Mouse (Mus musculus) monocyte, adult 2 months (primary cell): Measurements from ENCODE around the gene Dpep2nb.
"Not testable (repeated sequence)": the region's sequence is repeated elsewhere in the genome, so short reads cannot be mapped to it uniquely, and the experiment has no call there.

Experiments
- DNase-seq, 2 experiments: peaks; one replicate each; pipeline ENCODE4 v3.0.0; 2022; ENCODE audit warnings: low spot score in 2 of 2, low read depth in 1 of 2

The Dpep2nb gene

DNA sequence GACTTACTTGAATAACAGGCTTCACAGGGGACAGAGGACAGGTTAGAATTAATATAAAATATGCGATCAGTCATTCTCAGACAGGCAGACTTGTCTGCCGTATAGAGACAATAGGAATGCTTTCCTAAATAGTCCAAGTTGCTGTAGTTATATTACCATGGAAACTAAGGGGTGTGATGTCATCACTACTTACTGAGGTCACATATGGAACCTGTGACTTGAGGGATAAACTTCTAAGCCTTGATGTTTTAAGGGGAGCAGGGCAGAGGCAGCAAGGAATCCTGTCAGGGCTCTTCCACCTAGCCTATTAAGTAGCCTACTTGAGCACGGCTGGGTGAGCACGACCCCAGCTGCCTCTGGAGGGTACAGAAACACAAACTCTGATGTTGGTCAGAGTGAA is at the start of gene Dpep2nb:
Dpep2nb (minus strand) TSS at position 101 of the 400 bp plus-strand sequence.
- no peak for DNase-seq

DNA sequence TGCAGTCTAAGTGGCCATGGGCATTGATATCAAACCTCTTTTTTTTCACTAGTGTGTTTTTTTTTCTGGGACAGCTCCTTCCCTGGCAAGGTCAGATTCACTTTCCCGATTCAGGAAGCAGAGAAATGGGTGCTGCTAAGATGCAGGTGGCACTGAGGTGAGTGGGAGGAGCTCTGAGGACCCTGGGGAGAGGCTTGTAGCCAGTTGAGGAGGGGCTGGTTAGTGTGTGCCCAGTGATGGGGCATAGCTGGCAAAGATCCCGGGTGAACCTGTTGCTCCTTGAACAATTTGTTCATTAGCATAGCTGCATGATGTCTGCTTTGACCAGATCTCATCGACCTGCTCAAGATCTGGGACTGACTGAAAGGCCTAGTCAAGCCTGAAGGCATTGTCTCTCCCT is 49.3 kb upstream of the Dpep2nb start:
- no peak for DNase-seq

DNA sequence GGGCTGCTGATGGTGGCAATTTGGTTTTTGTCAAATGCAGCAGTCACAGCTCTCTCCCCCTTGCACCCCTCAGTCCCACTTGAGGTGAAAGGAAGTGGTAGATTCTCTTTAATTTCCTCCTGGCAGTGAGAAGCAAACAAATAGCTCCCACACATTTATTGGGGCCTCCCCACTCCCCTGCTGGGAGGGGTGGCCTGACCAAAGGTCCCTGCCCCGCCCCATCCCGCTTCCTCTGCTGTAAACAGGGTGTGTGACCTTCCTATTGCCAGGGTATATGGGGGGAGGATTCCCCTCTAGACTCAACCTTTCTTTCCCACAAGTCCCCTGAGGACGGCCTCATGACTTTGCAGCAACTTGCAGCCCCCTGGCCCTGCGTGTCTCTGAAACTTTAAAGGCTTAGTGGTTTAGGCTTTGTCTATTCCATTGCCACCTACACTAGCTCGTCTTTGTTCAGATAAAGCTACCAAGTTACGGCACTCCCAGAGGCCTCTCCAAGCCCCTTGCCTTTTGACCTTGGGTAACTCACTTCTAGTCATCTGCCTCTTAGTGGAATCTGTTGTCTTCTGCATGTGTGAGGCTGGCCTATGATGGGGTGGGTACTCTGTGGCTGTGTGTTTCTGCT is 48.5 kb upstream of the Dpep2nb start:
- DNase-seq = peak in 1 of 2 experiments; percentile 47

DNA sequence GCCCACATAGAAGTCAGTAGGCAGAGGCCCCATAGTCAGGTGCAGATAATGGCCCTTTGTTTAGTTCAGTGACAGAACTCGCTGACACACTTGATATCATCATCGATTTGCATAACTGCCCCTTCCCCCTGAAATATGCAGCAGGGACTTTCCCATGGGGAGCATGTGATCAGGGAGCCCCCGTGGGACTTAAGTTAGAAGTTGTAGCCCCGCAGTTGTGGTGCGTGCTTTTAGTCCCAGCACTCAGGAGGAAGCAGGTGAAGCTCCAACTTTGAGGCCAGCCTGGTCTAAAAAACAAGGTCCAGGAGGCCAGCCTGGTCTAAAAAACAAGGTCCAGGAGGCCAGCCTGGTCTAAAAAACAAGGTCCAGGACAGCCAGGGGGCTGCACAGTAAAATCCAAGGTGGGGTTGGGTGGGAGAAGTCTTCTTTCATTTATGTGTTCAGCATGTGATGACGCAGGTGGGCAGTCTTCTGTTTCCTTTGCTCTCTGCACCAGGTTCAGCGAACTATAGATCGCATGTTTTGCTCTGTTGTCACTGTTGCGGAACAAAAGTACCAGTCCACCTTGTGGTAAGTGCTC is 46.8 kb upstream of the Dpep2nb start:
- DNase-seq = peak in 1 of 2 experiments; percentile 17

DNA sequence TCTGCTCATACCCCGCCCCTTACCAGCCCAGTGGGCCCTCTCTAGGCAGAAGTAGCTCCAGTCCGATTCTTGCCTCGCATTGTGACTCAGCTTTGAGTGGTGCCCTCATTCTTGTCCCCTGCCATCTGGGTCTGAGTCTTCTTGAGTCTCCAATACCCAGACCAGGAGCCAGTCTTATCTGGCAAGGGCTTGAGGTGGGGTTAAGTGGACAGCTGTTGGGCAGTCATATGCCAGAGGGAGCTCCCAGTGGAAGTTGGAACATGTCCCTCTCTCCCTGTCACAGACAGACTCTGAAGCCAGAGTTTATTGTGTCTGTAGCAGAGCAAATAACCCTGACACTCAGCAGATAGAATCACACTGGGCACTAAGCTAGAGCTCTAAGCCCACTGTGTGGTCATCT is 45.3 kb upstream of the Dpep2nb start:
- DNase-seq = no peak

DNA sequence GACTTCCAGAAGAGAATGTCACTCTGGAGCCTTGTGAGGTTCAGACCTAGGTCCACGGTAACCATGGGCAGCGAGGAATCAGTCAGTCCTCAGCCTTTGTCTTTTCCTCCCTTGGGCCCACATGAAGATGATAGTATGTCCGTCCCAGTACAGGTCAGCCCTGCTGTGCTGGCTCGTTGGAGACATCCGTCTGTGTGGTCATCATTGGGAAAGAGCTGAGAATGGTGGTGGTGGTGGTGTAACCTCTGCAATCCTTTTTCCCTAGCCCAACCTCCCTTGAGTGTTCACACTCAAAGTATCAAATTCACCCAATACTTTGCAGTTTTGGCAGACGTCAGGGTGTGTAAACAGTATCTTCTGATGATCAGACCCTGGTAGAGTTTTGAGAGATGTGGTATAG is 44.1 kb upstream of the Dpep2nb start:
- no peak for DNase-seq

DNA sequence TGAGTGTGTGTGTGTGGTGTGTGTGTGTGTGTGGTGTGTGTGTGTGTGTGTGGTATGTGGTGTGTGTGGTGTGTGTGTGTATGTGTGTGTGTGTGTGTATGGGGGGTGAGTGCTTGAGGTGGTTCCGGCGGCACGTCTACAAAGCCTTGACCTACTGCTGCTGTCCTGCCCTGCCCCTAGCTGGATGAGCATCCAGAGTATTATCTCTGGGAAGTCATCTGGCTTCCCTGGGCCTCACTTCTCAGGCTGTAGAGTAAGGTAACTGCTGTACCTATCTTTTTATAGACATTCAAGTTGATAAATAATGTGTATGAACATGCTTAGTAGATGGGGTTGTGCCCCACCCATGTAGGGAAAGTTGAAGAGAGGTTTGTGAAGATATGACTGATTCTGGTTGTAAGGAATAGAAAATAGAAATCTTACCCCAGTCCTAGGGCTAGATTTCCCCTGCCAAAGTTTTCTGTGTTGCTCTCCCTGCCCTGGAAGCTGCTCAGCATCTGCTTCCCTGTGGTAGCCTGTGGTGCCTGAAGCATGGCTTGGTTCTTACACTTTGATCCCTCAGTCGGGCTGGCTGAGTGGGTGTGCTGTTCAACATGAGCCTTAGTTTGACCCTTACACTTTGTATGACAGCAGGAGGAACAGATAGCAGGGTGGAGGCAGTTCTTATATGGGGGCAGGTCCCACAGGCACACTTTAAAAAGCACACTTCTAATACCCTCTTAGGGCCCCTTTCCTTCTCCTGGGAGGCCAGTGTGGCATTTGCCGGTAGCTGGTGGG is 42.3 kb upstream of the Dpep2nb start:
- DNase-seq = no peak

DNA sequence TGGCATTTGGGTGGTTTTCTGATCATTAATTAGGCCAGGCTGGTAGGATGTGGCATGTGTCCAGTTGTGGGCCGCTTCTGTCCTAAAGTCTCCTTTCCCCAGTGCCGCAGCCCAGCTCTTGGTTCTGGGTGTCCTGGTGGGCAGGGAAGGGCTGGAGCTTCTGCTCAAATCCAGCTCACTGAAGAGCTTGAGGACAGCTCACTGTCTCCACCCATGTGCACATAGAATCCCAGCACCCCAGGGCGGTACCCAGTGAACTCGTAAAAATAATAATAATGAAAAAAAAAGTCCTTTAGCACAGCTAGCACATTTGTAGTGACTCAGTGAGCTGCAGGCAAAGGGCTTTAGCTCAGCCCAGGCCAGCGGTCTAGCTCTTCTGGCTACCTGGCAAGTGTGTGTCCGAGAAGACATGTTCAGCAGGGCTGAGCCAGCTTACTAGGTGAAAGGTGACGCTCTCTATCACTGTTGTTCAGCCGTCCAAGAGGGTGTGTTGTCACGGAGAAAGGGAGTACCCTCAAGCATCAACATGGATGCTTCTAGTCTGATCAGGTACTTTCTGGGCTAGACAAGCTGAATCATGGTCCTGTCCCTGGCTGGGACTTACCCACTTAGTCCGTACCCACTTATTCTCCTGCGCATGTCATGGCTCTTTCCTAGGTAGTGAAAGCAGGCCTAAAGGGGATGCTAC is 41.2 kb upstream of the Dpep2nb start:
- no peak for DNase-seq

DNA sequence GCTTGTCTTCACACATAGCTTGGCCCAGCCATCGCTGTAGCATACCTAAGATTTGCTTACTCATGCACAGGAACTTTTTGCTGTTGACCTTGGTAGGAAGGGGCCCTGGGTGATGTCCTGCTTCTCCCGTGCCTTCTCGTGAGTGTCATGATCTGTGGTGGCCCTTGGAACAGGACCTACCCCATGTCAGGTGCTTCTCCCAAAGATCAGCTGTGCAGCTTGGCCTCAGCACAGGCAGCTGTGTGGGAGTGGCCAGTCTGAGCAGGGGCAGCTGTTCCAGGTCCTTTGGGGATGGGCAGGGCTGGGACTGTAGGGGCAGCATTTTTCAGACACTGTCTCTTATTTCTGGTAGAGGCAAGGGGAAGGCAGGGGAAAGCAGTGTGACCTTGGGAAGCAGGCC is 38.4 kb upstream of the Dpep2nb start:
- no peak for DNase-seq

DNA sequence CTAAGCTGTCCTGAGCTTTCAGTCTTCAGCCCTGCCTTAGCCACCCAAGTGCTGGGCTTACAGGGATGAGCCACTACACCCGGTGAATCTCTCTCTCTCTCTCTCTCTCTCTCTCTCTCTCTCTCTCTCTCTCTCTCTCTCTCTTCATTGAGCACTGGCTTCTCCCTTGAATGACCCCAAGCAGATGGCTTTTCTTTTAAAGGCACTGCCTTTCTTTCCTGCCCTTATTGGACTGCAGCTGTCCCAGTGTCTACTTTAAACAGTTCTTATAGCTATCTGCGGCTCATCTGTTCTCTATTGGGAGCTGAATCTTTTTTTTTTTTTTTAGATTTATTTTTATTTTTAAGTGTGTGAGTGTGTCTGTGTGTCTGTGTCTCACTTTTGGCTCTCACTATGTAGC is 37.3 kb upstream of the Dpep2nb start:
- no peak for DNase-seq

DNA sequence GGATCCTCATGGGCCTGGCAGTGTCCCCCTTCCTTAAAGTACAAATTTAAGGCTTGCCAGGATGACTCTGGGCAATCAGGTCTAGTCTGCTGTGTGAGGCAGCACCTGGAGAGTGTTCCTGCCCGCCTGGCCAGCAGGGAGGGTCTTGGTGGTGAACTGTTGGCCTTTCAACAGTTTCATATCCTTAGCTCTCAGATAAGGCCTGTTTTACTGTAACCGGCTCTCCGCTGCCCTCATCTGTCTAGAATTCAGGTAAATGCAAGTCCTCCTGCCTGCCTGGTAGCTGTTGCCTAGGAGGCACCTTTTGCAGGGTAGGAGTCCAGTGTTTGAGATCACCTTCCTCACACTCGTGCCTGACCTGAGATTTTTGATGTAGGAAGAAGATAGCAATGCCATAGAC is 34.4 kb upstream of the Dpep2nb start:
- DNase-seq = no peak

DNA sequence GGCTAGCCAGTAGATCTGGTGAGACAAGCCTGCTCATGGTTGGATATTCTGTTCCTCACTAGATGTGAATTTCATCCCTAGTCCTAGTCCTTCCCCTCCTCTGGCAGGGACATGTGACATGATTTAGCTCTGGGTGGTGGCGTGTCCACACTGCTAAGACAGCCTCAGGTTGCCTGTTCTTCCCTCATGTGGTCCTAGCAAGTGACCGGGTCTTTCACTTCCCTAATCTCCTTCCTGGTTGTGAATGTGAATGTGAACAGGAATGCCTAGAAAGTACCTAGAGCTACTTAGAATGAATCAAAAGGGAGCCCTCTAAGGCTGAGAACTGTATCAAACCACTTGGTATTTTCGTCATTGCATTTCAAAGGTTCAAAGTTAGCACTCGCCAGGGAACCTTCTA is 33.8 kb upstream of the Dpep2nb start:
- peak; percentile 16 to 50 for DNase-seq

DNA sequence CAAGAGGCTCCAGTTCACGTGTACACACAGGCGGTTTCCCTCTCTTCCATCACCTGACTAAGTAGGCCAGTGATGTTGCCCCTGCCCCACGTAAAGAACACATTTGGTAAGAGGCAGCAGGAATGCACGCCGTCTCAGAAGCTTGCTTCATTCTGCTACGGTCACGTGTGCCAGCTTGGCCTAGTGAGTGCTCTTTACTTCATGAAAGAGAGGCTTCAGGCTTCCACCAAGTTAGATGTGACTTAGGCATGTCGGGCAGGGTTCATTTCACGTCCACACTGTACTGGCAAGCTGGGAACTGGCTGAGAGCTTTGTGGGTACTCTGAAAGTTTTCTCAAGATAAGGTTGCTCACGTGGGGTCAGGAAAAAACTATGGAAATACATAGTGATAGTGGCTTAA is 32.9 kb upstream of the Dpep2nb start:
- no peak for DNase-seq

DNA sequence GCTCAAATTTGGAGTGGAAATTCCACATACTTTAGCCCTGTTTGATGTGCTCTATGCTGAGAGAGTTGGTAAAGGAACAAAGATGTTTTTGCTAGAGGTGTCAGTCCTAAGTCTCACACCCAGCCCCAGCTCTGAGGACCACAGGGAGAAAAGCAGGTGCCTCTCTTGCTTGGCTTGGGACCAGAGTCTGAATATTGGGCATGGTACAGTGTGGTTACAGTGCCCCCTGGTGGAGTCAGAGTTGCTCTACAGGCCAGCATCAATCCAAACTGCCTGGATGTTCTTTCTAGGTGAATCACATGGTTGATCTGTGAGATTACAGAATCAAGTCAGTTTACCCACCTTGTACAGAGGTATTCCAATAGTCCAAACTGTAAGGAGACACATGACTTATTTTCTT is 16.7 kb upstream of the Dpep2nb start:
- peak in 1 of 2 experiments; percentile 64 for DNase-seq

DNA sequence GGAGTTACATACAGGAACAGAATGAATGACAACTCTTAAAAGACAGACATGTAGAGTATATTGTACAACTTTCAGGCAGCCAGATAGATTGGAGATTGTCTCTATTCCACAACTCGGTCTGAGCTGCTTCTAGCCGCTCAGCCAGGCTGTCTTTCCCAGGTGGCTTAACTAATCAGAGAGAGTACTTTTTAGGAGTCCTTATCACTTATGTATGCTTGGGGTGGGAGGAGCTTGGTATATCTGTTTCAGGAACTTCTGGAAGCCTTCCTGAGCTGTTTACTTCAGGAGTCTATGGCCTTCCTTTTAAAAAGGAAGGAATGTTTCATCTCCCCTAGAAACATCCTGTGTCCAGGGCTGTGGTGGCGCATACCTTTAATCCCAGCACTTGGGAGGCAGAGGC is 12.3 kb upstream of the Dpep2nb start:
- DNase-seq = no peak

DNA sequence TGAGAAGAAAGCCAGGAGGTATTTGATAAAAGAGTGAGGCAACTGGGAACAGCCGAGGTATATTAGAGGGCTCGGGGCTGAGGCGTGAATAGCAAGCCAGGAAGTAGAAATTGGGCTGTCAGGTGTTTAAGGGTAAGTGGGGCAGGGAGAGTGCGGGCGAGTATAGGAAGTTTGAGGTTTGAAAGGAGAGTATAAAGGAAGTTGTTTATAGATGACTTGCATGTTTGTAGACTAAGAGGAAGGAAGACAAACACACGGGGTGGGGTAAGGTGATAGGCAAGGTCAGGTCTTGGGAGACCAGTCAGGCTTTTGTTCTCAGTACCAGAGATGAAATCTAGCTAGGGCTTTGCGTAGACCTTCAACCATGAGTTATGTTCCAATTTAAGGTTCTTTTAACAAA is 11.4 kb upstream of the Dpep2nb start:
- no peak for DNase-seq

DNA sequence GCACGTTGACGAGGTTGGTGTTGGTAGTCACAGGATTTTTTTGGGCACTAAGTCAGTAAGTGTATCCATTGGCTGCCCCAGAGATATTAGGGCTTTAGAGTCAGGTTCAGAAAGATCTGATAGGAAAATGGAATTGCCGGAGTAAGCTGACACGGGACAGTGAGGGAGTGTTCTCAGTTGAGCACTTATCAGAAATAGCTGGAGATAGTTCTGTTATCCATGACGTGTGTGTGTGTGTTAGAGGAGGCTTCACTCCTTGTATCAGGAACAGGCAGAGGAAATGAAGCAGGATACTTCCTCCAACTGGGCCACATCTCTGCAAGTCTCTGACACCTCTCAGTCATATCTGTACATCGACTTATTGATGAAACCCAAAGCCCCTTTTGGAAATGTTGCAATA is 10.5 kb upstream of the Dpep2nb start:
- DNase-seq = no peak

DNA sequence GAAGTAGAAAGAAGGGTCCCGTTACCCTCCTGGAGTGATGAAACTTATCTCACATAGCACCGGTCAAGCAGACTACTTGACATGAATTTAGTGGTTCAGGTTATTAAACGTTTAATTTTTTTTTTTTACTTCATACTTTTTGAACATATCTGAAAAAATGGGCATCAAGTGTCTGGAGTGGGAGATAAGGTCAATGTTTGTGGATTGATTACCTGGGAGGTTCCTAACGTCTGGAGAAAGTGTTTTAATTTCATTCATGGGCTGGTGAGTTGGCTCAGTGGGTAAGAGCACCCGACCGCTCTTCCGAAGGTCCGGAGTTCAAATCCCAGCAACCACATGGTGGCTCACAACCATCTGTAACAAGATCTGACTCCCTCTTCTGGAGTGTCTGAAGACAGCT is 6.4 kb upstream of the Dpep2nb start:
- not testable (repeated sequence) for DNase-seq

DNA sequence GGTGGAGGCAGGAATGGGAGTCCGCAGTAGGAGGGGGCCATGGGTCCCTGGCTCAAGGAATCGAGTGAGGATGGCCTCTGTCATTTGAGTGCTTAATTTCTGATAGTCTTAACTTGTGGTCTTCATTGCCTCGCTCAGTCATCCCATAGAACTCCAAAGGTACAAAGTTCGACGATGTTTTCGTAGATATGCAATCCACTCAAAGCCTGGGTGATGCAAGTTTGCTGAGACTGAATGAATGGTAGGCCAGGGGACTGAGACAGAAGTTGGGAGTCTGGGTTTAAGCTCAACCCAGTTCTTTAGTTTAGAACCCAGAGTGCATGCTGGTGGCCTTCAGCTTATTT is 5.8 kb upstream of the Dpep2nb start, which contains the start of gene Ddx28:
Ddx28 (minus strand) TSS at position 240 of the 344 bp plus-strand sequence.
- DNase-seq = no peak

DNA sequence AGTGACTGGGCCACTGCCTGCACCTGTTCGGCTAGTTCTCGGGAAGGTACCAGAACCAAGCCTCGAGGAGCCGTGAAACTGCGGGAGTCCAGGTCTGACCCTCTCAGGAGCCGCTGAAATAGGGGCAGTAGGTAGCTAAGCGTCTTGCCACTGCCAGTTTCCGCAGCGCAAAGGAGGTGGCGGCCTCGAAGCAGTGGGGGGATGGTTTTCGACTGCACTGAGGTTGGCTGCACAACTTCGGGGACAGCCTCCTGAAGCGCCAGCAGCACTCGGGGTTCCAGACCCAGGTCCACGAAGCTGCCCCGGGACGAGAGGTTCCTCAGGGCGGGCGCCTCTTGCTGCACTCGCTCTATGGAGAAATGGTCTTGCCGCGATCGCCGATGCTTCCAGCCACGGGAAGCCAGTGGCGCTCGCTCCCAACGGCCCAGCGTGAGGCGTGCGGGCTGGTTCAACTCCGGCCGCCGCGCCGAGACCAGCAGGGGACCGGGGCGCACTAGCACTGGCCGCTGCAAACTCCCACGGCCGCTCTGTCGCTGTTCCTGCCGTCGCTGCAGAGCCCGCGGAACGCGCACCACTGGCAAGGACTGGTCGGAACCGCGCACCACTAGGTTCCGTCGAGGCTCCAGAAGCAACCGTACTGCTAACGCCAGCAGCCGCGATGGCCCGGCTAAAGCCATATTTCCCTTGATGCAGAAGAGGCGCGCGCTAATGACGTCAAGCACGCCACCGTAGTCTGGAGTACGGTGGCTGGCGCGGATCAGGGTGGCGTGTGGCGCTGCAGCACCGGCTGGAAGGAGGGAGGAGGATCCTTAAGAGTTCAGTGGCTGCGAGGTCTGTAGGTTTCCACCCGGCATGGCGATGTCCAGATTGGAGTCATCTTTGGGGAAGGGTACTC is 5.2 kb upstream of the Dpep2nb start:
- peak; percentile 66 to 78 for DNase-seq

DNA sequence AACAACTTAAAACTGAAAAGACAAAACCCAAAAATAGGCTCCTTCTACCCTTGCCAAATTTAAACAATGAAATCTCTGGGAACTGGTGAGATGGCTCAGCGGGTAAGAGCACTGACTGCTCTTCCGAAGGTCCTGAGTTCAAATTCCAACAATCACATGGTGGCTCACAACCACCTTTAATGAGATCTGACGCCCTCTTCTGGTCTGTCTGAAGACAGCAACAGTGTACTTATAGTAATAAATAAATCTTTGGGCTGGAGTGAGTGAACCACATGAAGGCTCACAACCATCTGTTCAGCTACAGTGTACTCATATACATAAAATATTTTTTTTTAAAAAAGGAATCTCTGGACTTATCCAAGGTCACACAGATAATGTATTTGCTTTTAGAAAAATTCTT is 2.1 kb upstream of the Dpep2nb start:
- DNase-seq = not testable (repeated sequence)
